Mouse (Mus musculus): ENCODE measurements around the gene Lrch3.
"Not testable (repeated sequence)": the region's sequence is repeated elsewhere in the genome, so short reads cannot be mapped to it uniquely, and the experiment has no call there.

Gene Lrch3

DNA sequence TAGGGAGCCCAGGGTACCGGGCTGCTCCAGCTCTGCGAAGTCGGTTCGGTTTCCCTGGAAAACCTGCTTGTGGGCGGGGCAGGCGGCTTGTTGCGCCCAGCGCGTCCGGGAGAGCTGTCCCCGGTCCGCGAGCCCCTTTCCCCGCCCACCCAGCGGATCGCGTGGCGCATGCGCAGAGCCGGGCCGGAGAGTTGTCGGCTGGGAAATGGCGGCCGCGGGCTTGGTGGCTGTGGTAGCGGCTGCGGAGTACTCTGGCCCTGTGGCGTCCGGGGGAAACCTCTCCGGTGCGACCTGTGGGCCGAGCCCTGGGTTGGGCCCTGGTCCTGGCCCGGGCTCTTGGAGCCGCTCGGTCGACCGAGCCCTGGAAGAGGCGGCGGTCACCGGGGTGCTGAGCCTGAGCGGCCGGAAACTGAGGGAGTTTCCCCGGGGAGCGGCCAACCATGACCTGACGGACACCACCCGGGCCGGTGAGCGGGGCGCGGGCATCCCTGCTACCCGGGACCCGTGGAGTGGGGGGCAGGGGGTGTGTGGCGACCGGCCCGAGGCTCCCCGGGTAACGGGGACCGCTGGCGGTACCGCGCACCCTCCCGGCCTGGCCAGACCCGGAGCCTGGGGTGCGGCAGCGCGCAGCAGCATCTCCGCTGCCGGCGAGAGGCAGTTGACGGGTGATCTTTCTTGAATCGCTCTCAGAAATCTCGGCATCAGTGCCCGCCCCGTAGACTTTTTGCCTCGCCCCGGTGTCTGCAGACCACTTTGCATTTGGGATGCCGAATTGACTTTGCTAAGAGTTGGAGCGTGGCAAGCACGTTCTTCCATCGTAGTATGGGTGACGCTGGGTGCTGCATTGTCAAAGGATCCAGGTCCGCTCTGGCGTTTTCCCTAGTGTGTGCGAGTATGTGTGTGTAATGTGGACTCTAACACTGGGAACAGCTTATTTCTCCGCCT is at the start of gene Lrch3:
Gene Lrch3 (plus strand): TSS at position 164 of the 945 bp plus-strand sequence.
- DNase-seq (ENCODE audit: low read depth, low spot score): peak; percentile 88

DNA sequence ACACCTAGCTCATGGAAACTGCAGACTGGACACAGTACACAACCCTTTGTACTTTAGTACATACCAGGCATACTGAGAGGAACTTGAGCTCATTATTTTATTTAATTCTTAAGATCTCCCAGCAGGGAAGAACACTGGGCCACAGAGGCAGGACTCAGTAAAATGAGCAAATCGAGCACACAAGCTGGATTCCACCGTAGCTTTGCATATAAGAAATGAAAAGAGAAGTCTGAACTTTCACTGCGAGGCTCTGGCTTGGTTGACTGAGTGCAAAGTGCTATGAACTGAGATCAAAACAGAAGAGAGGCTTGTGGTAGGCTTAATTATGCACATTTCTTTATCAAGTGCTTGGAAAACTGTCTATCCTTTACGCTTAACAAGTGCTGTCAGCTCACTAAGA is 48.5 kb upstream of the Lrch3 start:
- DNase-seq (ENCODE audit: low read depth, low spot score): no peak

- DNase-seq (ENCODE audit: low read depth, low spot score): no peak
Measured at GRCm38 (mm10) chr16:32866713-32867112, 47.2 kb upstream of the Lrch3 start.

DNA sequence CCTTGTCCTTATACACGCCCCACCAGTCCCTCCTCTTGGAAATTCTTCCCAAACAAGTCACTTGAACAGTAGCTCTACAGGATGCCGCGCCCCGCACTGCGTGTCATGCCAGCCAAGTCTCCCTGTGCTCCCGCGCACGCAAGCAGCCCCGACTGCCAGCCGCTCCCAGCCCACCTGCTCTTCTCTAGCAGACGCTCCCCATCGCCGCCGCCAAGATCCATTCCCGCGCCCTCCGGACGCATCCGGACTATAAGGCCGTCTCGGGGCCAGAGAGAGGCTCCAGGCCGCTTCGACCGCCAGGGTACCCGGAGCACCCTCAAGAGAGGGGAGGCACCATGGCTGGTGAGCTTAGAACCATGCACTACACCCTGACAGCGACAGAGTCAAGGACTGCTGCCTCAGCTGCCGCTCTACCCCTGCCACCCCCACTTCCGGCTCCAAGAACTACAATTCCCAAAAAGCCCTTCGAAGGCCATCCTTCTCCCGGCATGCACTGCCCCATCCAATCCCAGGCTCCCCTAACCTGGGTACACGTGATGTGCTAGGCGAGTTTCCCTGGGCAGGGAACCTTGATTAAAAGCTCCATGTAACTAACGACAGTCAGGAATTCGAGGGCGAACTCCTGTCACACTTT is 45.9 kb upstream of the Lrch3 start:
- peak; percentile 82 for DNase-seq (ENCODE audit: low read depth, low spot score)

- no peak for DNase-seq (ENCODE audit: low read depth, low spot score)
Measured at GRCm38 (mm10) chr16:32870231-32870630, 43.7 kb upstream of the Lrch3 start.

GRCm38 (mm10) chr16:32873366-32873765 is 40.5 kb upstream of the Lrch3 start:
- no peak for DNase-seq (ENCODE audit: low read depth, low spot score)

DNA sequence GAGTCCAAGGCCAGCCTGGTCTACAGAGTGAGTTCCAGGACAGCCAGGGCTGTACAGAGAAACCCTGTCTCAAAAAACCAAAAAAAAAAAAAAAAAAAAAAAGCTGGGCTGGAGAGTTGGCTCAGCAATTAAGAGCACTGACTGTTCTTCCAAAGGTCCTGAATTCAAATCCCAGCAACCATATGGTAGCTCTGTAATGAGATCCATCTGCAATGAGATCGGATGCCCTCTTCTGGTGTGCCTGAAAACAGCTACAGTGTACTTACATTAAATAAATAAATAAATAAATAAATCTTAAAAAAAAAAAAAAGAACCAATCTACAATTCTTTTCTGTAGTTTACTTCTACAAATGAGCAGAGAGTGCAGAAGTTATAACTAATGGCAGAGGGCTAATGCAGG is 38.6 kb upstream of the Lrch3 start:
- DNase-seq (ENCODE audit: low read depth, low spot score): not testable (repeated sequence)

GRCm38 (mm10) chr16:32875847-32876246 is 38.1 kb upstream of the Lrch3 start:
- DNase-seq (ENCODE audit: low read depth, low spot score): no peak

DNA sequence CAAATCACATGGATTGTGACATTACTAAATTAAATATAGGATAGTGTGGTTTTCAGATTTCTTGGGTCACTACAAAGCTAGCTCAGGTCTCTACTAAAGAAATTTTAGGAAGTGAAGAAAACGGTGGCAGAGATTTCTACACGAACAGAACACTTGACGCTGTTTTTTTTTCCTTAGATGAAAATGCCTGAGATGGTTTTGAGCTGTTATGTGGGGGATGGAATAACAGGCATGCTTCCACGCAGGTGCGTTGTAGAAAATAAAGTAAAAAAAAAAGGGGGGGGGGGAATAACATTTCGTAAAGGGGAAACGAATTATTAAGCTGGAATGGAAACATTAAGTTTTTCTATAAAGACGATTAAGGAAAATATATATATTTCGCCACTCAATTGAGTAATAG is 37.1 kb upstream of the Lrch3 start:
- no peak for DNase-seq (ENCODE audit: low read depth, low spot score)

GRCm38 (mm10) chr16:32877343-32878156 is 36.4 kb upstream of the Lrch3 start, which contains the start of the genes Fyttd1 and Rubcn:
Fyttd1 (plus strand) TSS chr16:32877500.
Rubcn (minus strand) TSS chr16:32877766.
- DNase-seq (ENCODE audit: low read depth, low spot score): peak; percentile 95

GRCm38 (mm10) chr16:32878157-32878598 is 35.7 kb upstream of the Lrch3 start:
- DNase-seq (ENCODE audit: low read depth, low spot score): no peak

- DNase-seq (ENCODE audit: low read depth, low spot score): no peak
Measured at GRCm38 (mm10) chr16:32878972-32879926, 34.7 kb upstream of the Lrch3 start.

GRCm38 (mm10) chr16:32881538-32881937 is 32.4 kb upstream of the Lrch3 start:
- DNase-seq (ENCODE audit: low read depth, low spot score): no peak

DNA sequence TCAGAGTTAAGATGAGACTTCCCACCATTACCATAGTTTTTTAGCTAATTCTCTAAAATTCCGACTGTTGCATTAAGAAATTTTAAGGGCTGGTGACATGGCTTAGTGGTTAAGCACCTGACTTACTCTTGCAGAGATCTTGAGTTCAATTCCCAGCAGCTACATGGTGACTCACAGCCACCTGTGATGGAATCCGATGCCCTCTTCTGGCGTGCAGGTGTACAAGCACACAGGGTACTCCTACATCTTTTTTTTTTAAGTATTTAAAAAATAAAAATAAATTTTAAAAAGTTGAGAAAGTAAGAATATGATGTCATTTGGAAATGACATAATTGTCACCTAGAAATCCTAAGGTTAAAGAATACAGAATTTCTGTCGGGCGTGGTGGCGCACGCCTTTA is 25.9 kb upstream of the Lrch3 start:
- DNase-seq (ENCODE audit: low read depth, low spot score): no peak

DNA sequence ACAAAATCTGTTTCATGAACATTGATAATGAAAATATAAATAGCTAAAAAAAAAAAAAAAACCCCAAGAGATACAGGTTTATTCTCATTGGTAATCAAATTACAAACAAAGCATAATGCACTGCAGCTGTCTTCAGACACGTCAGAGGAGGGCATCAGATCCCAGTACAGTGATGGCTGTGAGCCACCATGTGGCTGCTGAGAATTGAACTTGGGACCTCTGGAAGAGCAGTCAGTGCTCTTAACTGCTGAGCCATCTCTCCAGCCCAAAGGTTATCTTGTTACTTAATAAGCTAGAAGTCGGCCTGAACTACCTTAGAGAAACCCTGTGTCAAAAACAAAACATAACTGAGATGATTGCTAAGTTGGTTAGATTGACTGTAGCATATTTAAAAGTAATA is 24.0 kb upstream of the Lrch3 start:
- DNase-seq (ENCODE audit: low read depth, low spot score): no peak

GRCm38 (mm10) chr16:32896126-32896525 is 17.8 kb upstream of the Lrch3 start:
- no peak for DNase-seq (ENCODE audit: low read depth, low spot score)

DNA sequence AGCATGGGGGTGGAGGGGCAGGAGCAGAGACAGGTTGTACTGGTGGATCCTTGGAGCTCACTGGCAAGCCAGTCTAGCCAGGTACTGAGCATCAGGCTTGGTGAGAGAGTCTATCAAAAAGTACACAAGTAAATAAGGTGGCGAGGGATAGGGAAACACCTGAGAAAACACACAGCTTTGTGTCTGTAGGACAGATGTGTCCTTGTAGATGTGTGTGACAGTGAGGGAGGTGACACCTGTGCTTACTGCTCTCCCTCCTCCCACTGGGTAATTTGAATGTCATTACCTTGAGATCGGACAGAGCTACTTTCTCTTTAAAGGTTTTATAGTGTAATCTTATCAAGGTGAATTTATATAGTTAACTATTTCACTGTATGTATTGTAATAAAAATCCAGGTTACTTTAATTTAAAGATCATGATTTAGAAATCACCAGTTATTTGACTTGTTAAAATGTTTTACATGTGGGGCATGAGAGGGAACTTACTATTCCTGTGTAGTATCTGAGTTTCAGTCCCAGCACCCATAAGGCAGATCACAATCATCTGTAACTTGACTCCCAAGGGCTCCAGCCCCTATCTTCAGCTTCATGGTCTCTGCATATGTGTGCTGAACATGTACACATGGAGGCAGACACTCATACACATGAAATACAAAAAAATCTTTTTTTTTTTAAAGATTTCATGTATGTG is 12.4 kb upstream of the Lrch3 start:
- no peak for DNase-seq (ENCODE audit: low read depth, low spot score)

DNA sequence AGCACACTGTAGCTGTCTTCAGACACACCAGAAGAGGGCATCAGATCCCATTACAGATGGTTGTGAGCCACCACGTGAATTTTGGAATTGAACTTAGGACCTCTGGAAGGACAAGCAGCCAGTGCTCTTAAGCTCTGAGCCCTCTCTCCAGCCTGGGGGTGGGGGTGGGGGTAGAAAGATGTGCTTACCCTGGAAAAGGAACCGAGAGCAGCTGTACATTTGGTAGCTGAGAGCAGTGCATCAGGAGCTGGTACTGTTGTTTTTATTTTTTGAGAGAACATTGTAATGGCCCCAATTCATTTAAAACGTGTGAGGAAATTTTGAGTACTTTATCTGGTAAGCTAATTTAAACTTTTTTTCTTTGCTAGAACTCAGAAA is 11.9 kb upstream of the Lrch3 start:
- DNase-seq (ENCODE audit: low read depth, low spot score): no peak

DNA sequence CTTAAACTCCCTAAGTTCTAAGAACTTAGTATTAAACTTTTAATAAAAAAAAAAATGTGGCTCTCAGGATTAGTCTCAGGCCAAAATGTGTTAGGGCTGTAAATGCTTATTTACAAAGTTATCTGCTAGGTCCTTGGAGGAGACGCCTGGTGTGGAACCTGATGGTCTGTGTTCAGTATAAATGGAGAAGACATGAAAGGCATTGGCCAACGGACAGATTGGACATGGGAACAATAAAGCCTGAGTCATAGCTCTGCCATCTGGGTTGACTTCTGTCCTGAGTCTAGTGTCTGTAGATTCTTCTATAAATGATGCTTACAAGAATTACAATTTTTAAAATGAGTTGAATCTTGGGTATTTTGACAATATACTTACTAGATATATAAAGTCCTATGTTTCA is 7.7 kb upstream of the Lrch3 start:
- DNase-seq (ENCODE audit: low read depth, low spot score): no peak

- no peak for DNase-seq (ENCODE audit: low read depth, low spot score)
Measured at GRCm38 (mm10) chr16:32906727-32907126, 7.2 kb upstream of the Lrch3 start.

All from embryo, embryonic 11.5 days (tissue).